Mouse (Mus musculus) heart, postnatal 10 days (tissue): ENCODE measurements at regions not wholly inside any gene's neighbourhood (a gene's known extent, or its start where the extent isn't known, plus 50 kb on each side); places are given as distances from the start of the nearest gene placed in this dataset.

ENCODE experiments used
- DNase-seq, 2 experiments: peaks; one replicate each; pipeline ENCODE4 v3.0.0; 2021
- intact Hi-C: fragments of 180-260 bp; cut with DNase I; formaldehyde crosslinking; loops from one replicate; pipeline ENCODE4 v1.15.1; 2025

GRCm38 (mm10) chr3:133599731-133600130 lies 54.8 kb upstream of the Tet2 start:
- no peak for DNase-seq
- intact Hi-C loops = loop anchor here (5.0 kb wide), 1 partner anchor 57 kb away; no protein-coding TSS in a partner anchor

DNA sequence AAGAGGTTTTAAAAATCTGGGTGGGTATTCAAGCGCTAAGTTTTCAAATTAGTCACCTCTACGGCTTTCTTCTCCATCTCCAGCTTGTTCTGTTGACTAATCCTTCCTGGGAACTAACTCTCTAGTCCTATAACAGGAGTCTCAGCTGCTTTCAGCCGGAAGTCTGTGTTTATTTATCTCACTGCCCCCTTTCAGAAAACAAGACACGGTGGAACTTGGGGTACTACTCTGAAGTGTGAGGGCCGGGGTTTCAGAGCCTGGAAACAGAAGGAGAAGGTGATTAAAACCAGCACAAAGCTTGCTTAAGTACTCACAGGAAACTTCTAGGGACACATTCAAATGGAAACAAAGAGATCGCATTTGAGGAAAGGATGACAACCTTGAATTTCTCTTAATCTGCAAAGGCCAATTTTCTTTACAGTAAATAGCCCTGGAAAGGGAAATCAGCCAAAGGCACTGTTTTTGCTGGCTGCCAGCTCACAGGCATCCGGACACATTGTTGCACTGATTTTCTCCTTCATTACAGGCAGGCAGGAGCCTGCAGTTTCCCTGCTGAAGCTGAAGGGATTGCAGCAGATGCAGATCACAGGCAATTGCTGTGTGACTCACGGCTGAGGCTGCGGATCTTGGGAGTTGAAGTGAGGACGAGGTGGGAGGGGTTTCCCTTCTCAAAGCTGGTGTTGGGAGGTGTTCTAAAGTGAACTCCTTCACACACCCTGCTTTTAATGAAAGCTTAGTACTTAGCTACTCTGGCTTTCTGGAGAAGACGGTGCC lies 55.7 kb upstream of the Tet2 start:
- intact Hi-C loops = loop anchor here (5.0 kb wide), 1 partner anchor 58 kb away; no protein-coding TSS in a partner anchor

GRCm38 (mm10) chr3:133605460-133605859 lies 60.5 kb upstream of the Tet2 start:
- DNase-seq = no peak
- intact Hi-C loops = no loop called here

More for the DNA sequence above, 55.7 kb upstream of the Tet2 start:
- DNase-seq = peak; percentile 80

DNA sequence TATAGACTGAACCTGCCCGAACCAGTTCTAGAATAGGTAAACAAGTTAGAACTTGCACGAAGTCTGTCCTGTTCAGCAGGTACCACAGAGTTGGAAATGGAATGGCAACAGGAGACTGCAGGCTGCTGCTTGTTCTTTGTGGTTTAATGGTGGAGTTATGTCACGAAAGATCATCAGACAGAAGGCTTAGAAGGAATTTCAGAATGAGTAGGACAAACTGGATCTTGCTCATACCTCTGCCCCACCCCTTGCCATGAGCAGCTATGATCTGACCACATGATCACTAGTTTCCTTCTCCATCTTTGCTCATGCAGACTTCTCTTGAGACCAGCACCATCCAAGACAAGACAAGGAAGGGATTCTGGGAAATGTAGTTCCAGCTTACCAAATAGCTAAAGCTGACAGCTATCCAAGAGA lies 63.9 kb upstream of the Tet2 start:
- DNase-seq = no peak
- intact Hi-C loops = no loop called here

DNA sequence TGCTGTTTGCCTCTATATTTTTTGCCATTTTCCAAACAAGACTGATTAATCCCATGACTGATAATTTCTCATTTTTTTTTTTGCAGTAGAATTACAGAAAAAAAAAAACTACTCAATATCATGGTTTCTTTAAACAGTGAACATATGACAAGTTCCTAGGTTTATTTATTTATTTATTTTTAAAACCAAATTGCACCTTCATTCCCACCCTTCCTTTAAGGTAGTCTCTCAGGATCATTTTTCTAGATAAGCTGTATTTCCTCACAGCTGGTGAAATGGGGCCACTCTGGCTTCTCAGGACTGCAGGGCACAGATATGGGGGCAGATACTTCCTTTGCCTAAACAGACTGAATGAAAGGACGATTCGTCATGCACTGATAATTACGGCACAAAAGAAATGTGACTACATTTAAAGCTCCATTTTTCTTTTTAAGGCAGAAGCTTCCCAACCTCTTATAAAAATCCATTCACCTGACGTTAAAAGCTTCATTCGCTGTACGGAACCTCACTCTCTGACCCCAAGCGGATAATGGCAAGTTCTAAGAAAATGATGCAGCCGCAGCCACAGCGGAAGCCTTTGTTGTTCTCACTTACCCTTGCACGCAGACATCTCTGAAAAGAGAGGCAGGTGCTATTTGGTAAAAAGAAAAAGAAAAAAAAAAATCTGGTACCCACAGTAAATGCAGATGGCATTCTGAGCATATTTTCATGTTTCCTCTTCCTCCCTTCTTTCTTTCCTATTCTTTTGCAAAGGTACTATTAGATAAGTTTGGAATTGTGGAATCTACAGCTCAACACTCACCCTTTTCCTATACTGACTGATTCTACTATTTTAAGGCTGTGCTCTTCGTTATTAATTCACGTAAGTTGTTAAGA lies 69.1 kb upstream of the Tet2 start:
- intact Hi-C loops = no loop called here
- no peak for DNase-seq

DNA sequence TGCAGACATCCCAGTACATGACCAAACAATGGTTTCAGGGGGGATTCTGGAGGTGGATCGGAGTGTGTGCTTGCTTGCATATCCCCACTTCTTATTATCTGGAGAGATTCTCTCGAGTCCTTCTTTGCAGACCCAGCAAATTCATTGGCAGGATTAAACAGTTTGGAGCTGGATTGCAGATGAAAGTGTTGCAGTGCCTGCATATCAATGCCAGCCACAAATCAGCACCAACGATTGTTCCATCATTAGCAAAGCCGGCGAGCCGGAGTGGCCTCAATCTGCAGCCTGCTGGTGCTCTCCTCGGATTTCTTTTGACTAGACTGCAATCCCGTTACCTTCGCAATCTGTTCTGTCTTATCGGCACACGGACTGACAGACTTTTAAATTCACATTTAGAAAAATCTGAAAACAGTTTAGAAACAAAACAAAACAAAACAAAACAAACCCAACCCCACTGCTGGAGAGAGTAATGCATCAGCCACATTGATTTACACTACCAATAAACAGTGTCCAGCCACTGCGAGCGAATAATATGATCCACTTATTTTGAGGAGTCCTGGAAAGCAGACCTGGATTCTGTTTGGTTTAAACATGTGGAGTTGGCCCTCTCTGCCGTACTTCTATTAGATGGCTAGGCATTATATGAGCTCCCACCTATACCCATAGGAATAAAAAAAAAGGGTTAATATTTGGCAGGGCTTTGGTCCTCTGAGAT lies 69.9 kb upstream of the Tet2 start:
- intact Hi-C loops = no loop called here
- DNase-seq = peak; percentile 34 to 35

- DNase-seq = no peak
- intact Hi-C loops = no loop called here
These were observed 72.1 kb upstream of the Tet2 start for GRCm38 (mm10) chr3:133617036-133617435.

- intact Hi-C loops = no loop called here
These were observed 73.6 kb upstream of the Tet2 start for GRCm38 (mm10) chr3:133618491-133618890.

GRCm38 (mm10) chr3:133623201-133623744 lies 78.3 kb upstream of the Tet2 start:
- intact Hi-C loops = no loop called here
- peak; percentile 9 to 10 for DNase-seq

More at GRCm38 (mm10) chr3:133618491-133618890, 73.6 kb upstream of the Tet2 start:
- DNase-seq = no peak

GRCm38 (mm10) chr3:133624079-133624875 lies 79.3 kb upstream of the Tet2 start:
- intact Hi-C loops = no loop called here
- no peak for DNase-seq

DNA sequence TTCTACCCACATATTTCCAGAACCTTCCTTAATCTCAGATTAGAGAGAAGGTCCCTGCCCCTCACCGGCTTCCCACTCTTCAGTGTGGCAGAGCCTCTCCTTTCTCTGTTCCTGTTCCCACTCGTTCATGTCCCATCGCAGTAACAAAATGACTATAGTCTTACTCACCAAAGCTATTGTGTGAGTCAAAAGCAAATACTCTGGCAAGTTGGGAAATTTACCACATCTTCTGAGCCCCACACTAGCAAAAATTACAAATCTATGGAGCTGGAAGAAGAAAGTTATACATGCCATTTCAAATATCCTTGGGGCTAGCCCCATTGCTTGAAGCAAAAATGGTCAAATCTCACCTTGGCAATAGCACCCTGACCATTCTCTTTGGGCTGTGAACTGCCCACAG lies 80.1 kb upstream of the Tet2 start:
- intact Hi-C loops = no loop called here
- no peak for DNase-seq

GRCm38 (mm10) chr3:133626442-133626841 lies 81.5 kb upstream of the Tet2 start:
- intact Hi-C loops = no loop called here
- no peak for DNase-seq

- intact Hi-C loops = no loop called here
- DNase-seq = no peak
These were observed 82.3 kb upstream of the Tet2 start for GRCm38 (mm10) chr3:133627116-133627844.

DNA sequence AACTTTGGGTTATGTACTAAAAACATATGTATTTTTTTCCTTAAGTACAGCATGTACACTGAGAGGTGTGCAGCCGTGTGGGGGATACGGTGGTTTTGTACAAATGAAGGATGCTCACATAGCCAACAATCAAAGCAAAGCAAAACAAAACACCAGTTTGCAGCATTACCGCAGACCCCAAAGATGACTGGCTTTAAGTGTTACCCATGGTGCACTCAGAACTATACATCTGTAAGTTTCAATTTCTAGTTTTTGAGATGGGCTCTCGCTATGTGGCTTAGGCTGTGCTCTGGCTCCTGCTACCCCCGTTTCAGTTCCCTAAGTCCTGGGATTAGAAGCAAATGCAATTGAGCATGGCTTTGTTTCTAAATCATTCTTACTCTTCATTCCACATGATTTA lies 89.4 kb upstream of the Tet2 start:
- intact Hi-C loops = no loop called here
- DNase-seq = no peak

GRCm38 (mm10) chr3:133645604-133646003 lies 100.7 kb upstream of the Tet2 start:
- intact Hi-C loops = no loop called here

DNA sequence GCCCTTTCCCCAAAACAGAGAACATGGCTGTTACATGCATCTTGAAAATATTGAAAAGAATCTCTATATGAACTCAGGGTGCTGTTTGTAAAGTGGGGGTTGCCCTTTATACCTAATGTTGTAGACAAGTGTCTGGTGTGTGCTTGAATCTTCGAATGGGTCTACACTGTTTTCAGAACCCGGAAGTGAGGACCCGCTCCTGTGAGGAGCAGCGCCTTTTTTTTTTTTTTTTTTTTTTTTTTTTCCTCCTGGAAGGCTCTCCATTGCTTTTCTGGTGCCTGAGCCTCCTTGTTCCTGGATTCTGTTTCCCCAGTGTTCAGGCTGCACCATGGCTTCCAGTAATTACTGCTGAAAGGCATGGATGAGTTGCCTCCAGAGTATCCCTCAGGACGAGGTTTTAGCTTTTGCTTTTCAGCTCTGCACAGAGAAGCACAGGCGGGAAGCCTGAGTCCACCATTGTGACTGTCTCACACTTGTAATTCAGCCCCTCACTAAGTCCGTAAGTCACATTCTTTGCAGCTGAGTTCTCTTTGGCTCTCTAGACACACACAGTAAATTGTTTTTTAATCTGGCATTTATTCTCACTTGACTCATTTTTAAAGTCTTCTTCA lies 101.6 kb upstream of the Tet2 start:
- DNase-seq = no peak
- intact Hi-C loops = no loop called here

More at GRCm38 (mm10) chr3:133645604-133646003, 100.7 kb upstream of the Tet2 start:
- DNase-seq = no peak

DNA sequence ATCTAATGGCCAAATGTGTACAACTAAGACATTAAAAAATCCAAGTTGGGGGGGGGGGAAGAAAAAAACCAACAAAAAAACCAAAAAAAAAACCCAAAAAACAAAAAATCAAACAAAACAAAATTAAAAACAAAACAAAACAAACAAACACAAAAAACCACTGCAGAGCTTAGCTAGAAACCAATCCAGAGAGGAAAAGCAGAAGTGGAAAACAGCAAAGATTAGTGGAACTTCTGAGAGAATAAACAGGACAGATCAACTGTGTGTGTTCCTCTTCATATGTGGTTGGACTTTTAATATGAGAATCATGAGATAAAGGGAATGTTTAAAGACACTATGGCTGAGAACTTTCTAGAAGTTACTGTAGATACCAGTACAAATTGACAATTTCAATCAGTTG lies 105.1 kb upstream of the Tet2 start:
- intact Hi-C loops = no loop called here
- DNase-seq = no peak

GRCm38 (mm10) chr3:133651996-133652395 lies 107.1 kb upstream of the Tet2 start:
- intact Hi-C loops = no loop called here

GRCm38 (mm10) chr3:133659759-133660158 lies 114.8 kb upstream of the Tet2 start:
- intact Hi-C loops = no loop called here
- DNase-seq = no peak

More at GRCm38 (mm10) chr3:133651996-133652395, 107.1 kb upstream of the Tet2 start:
- no peak for DNase-seq
